Mouse (Mus musculus) neural tube, embryonic 12.5 days (tissue): Measurements from ENCODE around the gene Sh2d4b. TPM values are rescaled to one million over a fixed set of nuclear protein-coding genes. Genes with fewer than 3 reads are reported as not detected.

Experiments
- ATAC-seq: fragments of 200-750 bp; cut with Nextera tagmentation; 2 replicates; pipeline ENCODE4 v1.8.0; 2017; ENCODE audit warnings: low read depth, mild to moderate bottlenecking, moderate TSS enrichment, moderate library complexity; ENCODE audit not compliant: low FRiP score
- H3K27ac ChIP-seq: fragments of 300-500 bp; sonication (generic); 2 replicates; pipeline ENCODE4 v1.5.1; 2016
- H3K27me3 ChIP-seq: fragments of 300-500 bp; sonication (generic); replicated peaks from 2 replicates; pipeline ENCODE4 v1.6.1; 2016; ENCODE audit warnings: mild to moderate bottlenecking
- H3K36me3 ChIP-seq: fragments of 300-500 bp; sonication (generic); 2 replicates; pipeline ENCODE4 v1.6.1; 2016; ENCODE audit warnings: mild to moderate bottlenecking
- H3K4me1 ChIP-seq: fragments of 300-500 bp; sonication (generic); 2 replicates; pipeline ENCODE4 v1.6.1; 2016
- H3K4me2 ChIP-seq: fragments of 300-500 bp; sonication (generic); replicated peaks from 2 replicates; pipeline ENCODE4 v1.6.1; 2016; ENCODE audit warnings: mild to moderate bottlenecking
- H3K4me3 ChIP-seq: fragments of 300-500 bp; sonication (generic); 2 replicates; pipeline ENCODE4 v1.5.1; 2016
- H3K9ac ChIP-seq: fragments of 300-500 bp; sonication (generic); 2 replicates; pipeline ENCODE4 v1.6.1; 2016; ENCODE audit warnings: mild to moderate bottlenecking
- H3K9me3 ChIP-seq: fragments of 300-500 bp; sonication (generic); 2 replicates; pipeline ENCODE4 v1.6.1; 2016; ENCODE audit warnings: mild to moderate bottlenecking
- WGBS: fragments of 180-500 bp; shearing (Covaris S2); methylation state at CpG from one replicate; pipeline ENCODE4 v1.1.7; 2016; 5-methylcytosine and 5-hydroxymethylcytosine counted together
- polyA plus RNA-seq: library from polyadenylated mRNA; unstranded; fragments of >200 nt; fragmentation: Nextera tagmentation; extraction: Ambion mirVana; gene quantifications from 2 replicates; pipeline ENCODE4 v1.2.1, GENCODE M21; 2016

Gene Sh2d4b
- polyA plus RNA-seq, 1 experiment from 2014 or later: 1.7 TPM

GRCm38 (mm10) chr14:40902307-40903055 lies 9.4 kb upstream of the Sh2d4b start:
- no peaks in the 10 kb centered on the region for H3K9me3 ChIP-seq
- H3K36me3 ChIP-seq: peaks cover 22% of the 10 kb centered on the region
- no peak overlapping the region for H3K9ac ChIP-seq
- no peaks in the 10 kb centered on the region for H3K27me3 ChIP-seq
- 74% methylated on average over 12 of the region's 12 CpGs for WGBS
- ATAC-seq: no peak
- no peak overlapping the region for H3K4me3 ChIP-seq
- no peak overlapping the region for H3K4me2 ChIP-seq
- H3K27ac ChIP-seq: no peak overlapping the region
- H3K4me1 ChIP-seq: no peaks in the 10 kb centered on the region

GRCm38 (mm10) chr14:40900267-40900666 lies 7.2 kb upstream of the Sh2d4b start:
- H3K4me2 ChIP-seq: no peak overlapping the region
- H3K36me3 ChIP-seq: peaks cover 6% of the 10 kb centered on the region; the same call in 1 of the 2 replicates
- no peaks in the 10 kb centered on the region for H3K4me1 ChIP-seq
- H3K27ac ChIP-seq: no peak overlapping the region
- H3K27me3 ChIP-seq: no peaks in the 10 kb centered on the region
- 58% methylated on average over 2 of the region's 2 CpGs for WGBS
- H3K9me3 ChIP-seq: no peaks in the 10 kb centered on the region
- no peak overlapping the region for H3K4me3 ChIP-seq
- no peak for ATAC-seq
- no peak overlapping the region for H3K9ac ChIP-seq

GRCm38 (mm10) chr14:40897916-40898315 lies 4.8 kb upstream of the Sh2d4b start:
- Histone ChIP-seq H3K36me3 (0 out of 2 replicates have a peak, but pooled peaks cover 5% of the 10 kb centered on the region), H3K27ac (no peak overlapping the region), H3K4me1 (no peaks in the 10 kb centered on the region), H3K27me3 (no peaks in the 10 kb centered on the region), H3K4me3 (no peak overlapping the region), H3K9ac (no peak overlapping the region), H3K4me2 (no peak overlapping the region), H3K9me3 (no peaks in the 10 kb centered on the region)
- ATAC-seq: no peak
- WGBS: 83% methylated on average over 3 of the region's 3 CpGs

GRCm38 (mm10) chr14:40895681-40896080 lies 2.6 kb upstream of the Sh2d4b start:
- WGBS: 83% methylated on average over 8 of the region's 8 CpGs
- Histone ChIP-seq H3K4me3 (no peak overlapping the region), H3K9ac (no peak overlapping the region), H3K9me3 (no peaks in the 10 kb centered on the region), H3K4me1 (no peaks in the 10 kb centered on the region), H3K4me2 (no peak overlapping the region), H3K27me3 (no peaks in the 10 kb centered on the region), H3K27ac (no peak overlapping the region), H3K36me3 (no peaks in the 10 kb centered on the region)
- no peak for ATAC-seq

- no peak overlapping the region for H3K9ac ChIP-seq
These were observed 1.6 kb upstream of the Sh2d4b start for GRCm38 (mm10) chr14:40894576-40895247.

GRCm38 (mm10) chr14:40893884-40894283 lies 818 bp upstream of the Sh2d4b start:
- WGBS: 80% methylated on average over 8 of the region's 8 CpGs
- no peak overlapping the region for H3K4me3 ChIP-seq
- H3K9me3 ChIP-seq: no peaks in the 10 kb centered on the region
- no peaks in the 10 kb centered on the region for H3K4me1 ChIP-seq
- H3K4me2 ChIP-seq: no peak overlapping the region
- no peak for ATAC-seq
- no peaks in the 10 kb centered on the region for H3K36me3 ChIP-seq
- no peak overlapping the region for H3K9ac ChIP-seq
- H3K27me3 ChIP-seq: no peaks in the 10 kb centered on the region
- no peak overlapping the region for H3K27ac ChIP-seq

More at GRCm38 (mm10) chr14:40894576-40895247, 1.6 kb upstream of the Sh2d4b start:
- Histone ChIP-seq H3K4me2 (peak overlapping the region; percentile 52), H3K9me3 (no peaks in the 10 kb centered on the region), H3K27me3 (no peaks in the 10 kb centered on the region), H3K4me1 (no peaks in the 10 kb centered on the region), H3K36me3 (no peaks in the 10 kb centered on the region), H3K4me3 (no peak overlapping the region), H3K27ac (no peak overlapping the region)
- ATAC-seq: peak; percentile 82
- 18% methylated on average over 23 of the region's 23 CpGs for WGBS

GRCm38 (mm10) chr14:40892326-40892825 lies 690 bp downstream of the Sh2d4b start:
- H3K4me2 ChIP-seq: no peak overlapping the region
- H3K4me3 ChIP-seq: no peak overlapping the region
- no peak overlapping the region for H3K9ac ChIP-seq
- no peaks in the 10 kb centered on the region for H3K36me3 ChIP-seq
- no peaks in the 10 kb centered on the region for H3K9me3 ChIP-seq
- H3K27me3 ChIP-seq: no peaks in the 10 kb centered on the region
- WGBS: 90% methylated on average over 7 of the region's 7 CpGs
- no peak overlapping the region for H3K27ac ChIP-seq
- no peak for ATAC-seq
- H3K4me1 ChIP-seq: no peaks in the 10 kb centered on the region

GRCm38 (mm10) chr14:40891506-40891905 lies 1.6 kb downstream of the Sh2d4b start:
- Histone ChIP-seq H3K4me2 (no peak overlapping the region), H3K27me3 (no peaks in the 10 kb centered on the region), H3K27ac (no peak overlapping the region), H3K9me3 (no peaks in the 10 kb centered on the region), H3K9ac (no peak overlapping the region), H3K4me1 (no peaks in the 10 kb centered on the region), H3K36me3 (no peaks in the 10 kb centered on the region), H3K4me3 (no peak overlapping the region)
- no peak for ATAC-seq
- 90% methylated on average over 4 of the region's 4 CpGs for WGBS

GRCm38 (mm10) chr14:40889704-40890103 lies 3.4 kb downstream of the Sh2d4b start:
- WGBS: 87% methylated on average over 4 of the region's 4 CpGs
- H3K9ac ChIP-seq: no peak overlapping the region
- H3K4me2 ChIP-seq: no peak overlapping the region
- no peaks in the 10 kb centered on the region for H3K9me3 ChIP-seq
- H3K4me3 ChIP-seq: no peak overlapping the region
- H3K27ac ChIP-seq: no peak overlapping the region
- H3K27me3 ChIP-seq: no peaks in the 10 kb centered on the region
- H3K36me3 ChIP-seq: no peaks in the 10 kb centered on the region
- H3K4me1 ChIP-seq: no peaks in the 10 kb centered on the region
- no peak for ATAC-seq

GRCm38 (mm10) chr14:40889181-40889580 lies 3.9 kb downstream of the Sh2d4b start:
- no peak for ATAC-seq
- H3K9me3 ChIP-seq: no peaks in the 10 kb centered on the region

GRCm38 (mm10) chr14:40886428-40887202 lies 6.5 kb downstream of the Sh2d4b start:
- Histone ChIP-seq H3K36me3 (no peaks in the 10 kb centered on the region), H3K27ac (no peak overlapping the region), H3K9me3 (no peaks in the 10 kb centered on the region), H3K4me1 (no peaks in the 10 kb centered on the region), H3K27me3 (no peaks in the 10 kb centered on the region), H3K9ac (no peak overlapping the region), H3K4me2 (no peak overlapping the region), H3K4me3 (no peak overlapping the region)
- 87% methylated on average over 6 of the region's 6 CpGs for WGBS
- no peak for ATAC-seq

More at GRCm38 (mm10) chr14:40889181-40889580, 3.9 kb downstream of the Sh2d4b start:
- Histone ChIP-seq H3K36me3 (no peaks in the 10 kb centered on the region), H3K27me3 (no peaks in the 10 kb centered on the region), H3K27ac (no peak overlapping the region), H3K4me1 (no peaks in the 10 kb centered on the region), H3K9ac (no peak overlapping the region), H3K4me3 (no peak overlapping the region), H3K4me2 (no peak overlapping the region)
- WGBS: 92% methylated on average over 2 of the region's 2 CpGs

- Histone ChIP-seq H3K4me3 (no peak overlapping the region), H3K27ac (no peak overlapping the region)
- WGBS: 70% methylated on average over 1 of the region's 1 CpGs
These were observed 7.3 kb downstream of the Sh2d4b start for GRCm38 (mm10) chr14:40885752-40886151.

More at GRCm38 (mm10) chr14:40885752-40886151, 7.3 kb downstream of the Sh2d4b start:
- Histone ChIP-seq H3K4me2 (no peak overlapping the region), H3K9ac (no peak overlapping the region), H3K27me3 (no peaks in the 10 kb centered on the region), H3K36me3 (no peaks in the 10 kb centered on the region), H3K4me1 (no peaks in the 10 kb centered on the region), H3K9me3 (no peaks in the 10 kb centered on the region)
- ATAC-seq: no peak
